Mouse (Mus musculus): Measurements from ENCODE around the gene Zfp781. TPM values are rescaled to one million over a fixed set of nuclear protein-coding genes. Genes with fewer than 3 reads are reported as not detected.
A peak's percentile ranks its signal among the peaks of the same experiment; 100 is the strongest.
"Not testable (repeated sequence)": the region's sequence is repeated elsewhere in the genome, so short reads cannot be mapped to it uniquely, and the experiment has no call there.

Gene Zfp781
- under 1 TPM; 0.46 to 0.92 TPM for total RNA-seq (2021)

GRCm38 (mm10) chr10:81929842-81930743, at the start of gene Zfp781:
TSS of gene Zfp781 (minus strand) at chr10:81930480.
- DNase-seq; intact Hi-C loops (cut with DNase I): not testable (repeated sequence)

GRCm38 (mm10) chr10:81978365-81979003, 48.2 kb upstream of the Zfp781 start:
- peak; percentile 26 to 60 for DNase-seq
- intact Hi-C loops (cut with DNase I) = not testable (repeated sequence)

GRCm38 (mm10) chr10:81930744-81931118, 451 bp upstream of the Zfp781 start:
- DNase-seq; intact Hi-C loops (cut with DNase I): not testable (repeated sequence)

- peak; percentile 2 to 6 for DNase-seq
- intact Hi-C loops (cut with DNase I) = not testable (repeated sequence)
These were observed 66.6 kb downstream of the Zfp781 start, which contains the start of gene Gm32687 for GRCm38 (mm10) chr10:81863409-81864407. TSS of gene Gm32687 (plus strand) at chr10:81863934.

Other genes with a start within 250 kb of the Zfp781 start
- gene Zfp433, start 225.7 kb downstream of the Zfp781 start, total RNA-seq (2021) = 1 to 10 TPM; 3.4 to 3.7 TPM
- gene Gm3055, start 159.3 kb downstream of the Zfp781 start, total RNA-seq (2021) = 1 to 10 TPM; 1.5 to 1.8 TPM
- gene Gm4767, start 118.3 kb downstream of the Zfp781 start, total RNA-seq (2021) = 1 to 10 TPM; 1.7 to 2.1 TPM
- gene Gm32687, start 66.5 kb downstream of the Zfp781 start, total RNA-seq (2021) = 1 to 10 TPM; 2.0 to 2.2 TPM
- 1 to 10 TPM; 4.2 to 4.7 TPM for gene Zfp873, start 117.6 kb upstream of the Zfp781 start, total RNA-seq (2021)
- gene BC024063, start 152.9 kb upstream of the Zfp781 start, total RNA-seq (2021) = 1 to 10 TPM; 2.6 to 3.0 TPM
- 1 to 10 TPM; 2.5 to 2.6 TPM for gene AU041133, start 197.5 kb upstream of the Zfp781 start, total RNA-seq (2021)

Measured in heart, postnatal 36 days (tissue).